Mouse (Mus musculus) heart, adult 2 months (tissue): Measurements from ENCODE around the gene Cys1.

ENCODE experiments used
- CTCF ChIP-seq: fragments of 200-600 bp; IDR thresholded peaks from 2 replicates; pipeline ENCODE4 v1.8.1; 2022; ENCODE audit warnings: antibody characterized with exemption, mild to moderate bottlenecking, moderate library complexity
- EP300 ChIP-seq: fragments of 200-500 bp; IDR thresholded peaks from 2 replicates; pipeline ENCODE4 v1.6.1; 2011; ENCODE audit warnings: low read depth, low read length, control low read depth; ENCODE audit not compliant: insufficient read depth

DNA sequence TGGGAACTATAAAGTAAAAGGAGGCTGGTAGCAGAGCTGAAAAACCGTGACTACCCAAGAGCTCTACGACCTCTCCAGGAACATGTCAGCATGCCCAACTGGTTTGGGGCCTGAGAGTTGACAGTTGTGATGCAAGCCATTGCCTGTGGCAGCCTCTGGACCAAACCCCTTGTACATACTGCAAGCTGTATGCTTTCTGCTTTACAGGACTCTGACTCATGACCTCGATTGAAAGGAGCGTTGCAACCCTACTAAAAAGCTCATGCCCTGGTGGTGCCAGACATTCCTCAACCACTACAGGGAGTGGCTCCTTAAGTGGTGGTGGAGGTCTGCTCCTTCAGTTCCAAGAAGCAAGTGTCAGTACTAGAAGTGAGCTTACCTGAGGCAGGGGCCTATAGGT, 42.2 kb upstream of the Cys1 start:
- TF ChIP-seq EP300 (no peak), CTCF (no peak)
